Mouse (Mus musculus) R1 (cell line): ENCODE measurements around the gene Olfr702.
A peak's percentile ranks its signal among the peaks of the same experiment; 100 is the strongest.

Experiments used
- DNase-seq: peaks from one replicate; pipeline ENCODE4 v3.0.0-alpha.2; 2018; ENCODE audit warnings: low read depth, low spot score

Gene Olfr702

GRCm38 (mm10) chr7:106833793-106834192 is at the start of gene Olfr702:
Olfr702 (minus strand) TSS chr7:106833893.
- DNase-seq, result no peak

- no peak for DNase-seq
Measured at GRCm38 (mm10) chr7:106876791-106877190, 43.1 kb upstream of the Olfr702 start, which contains the start of gene Olfr705. Olfr705 (minus strand) TSS chr7:106876891.

DNA sequence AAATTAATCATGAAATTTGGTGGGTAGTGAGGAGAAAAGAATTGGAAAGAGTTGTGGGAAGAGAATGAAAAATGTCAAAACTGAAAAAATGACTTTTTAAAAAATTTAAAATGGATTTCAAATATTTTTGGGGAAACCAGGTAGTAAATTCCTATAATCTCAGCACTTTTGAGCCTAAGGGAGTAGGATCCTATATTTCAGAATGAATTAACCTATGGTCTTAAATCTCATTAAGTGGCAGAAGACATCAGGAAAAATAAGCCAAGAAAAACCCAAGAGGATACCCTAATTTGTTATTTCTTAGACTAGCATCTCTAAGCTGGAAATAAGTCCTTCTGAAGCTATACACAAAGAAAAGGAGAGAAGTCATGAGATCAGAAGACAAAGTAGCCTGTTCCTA is 29.2 kb upstream of the Olfr702 start, which contains the start of gene Olfr704:
Olfr704 (plus strand) TSS at position 301 of the 400 bp plus-strand sequence.
- no peak for DNase-seq

DNA sequence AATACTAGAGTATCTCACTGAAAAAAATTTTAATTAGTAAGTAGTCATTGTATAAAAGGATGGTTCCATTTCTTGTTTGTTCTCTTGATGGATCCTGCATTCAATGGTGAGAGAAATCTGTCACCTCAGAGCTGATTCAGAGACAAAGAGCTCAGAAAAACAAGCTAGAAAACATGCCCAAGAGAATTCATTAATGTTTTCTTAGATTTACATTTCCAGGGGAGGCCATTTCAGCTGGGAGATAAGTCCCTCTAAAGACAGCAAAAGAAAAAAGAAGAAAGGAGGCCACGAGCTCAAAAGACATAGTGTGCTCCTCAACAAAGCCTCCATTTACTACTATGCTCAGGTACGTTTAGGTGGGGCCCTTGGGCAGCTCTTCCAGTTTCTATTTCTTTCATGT is 9.4 kb upstream of the Olfr702 start, which contains the start of gene Olfr703:
Olfr703 (plus strand) TSS at position 301 of the 400 bp plus-strand sequence.
- no peak for DNase-seq

GRCm38 (mm10) chr7:106818414-106818813 is 15.3 kb downstream of the Olfr702 start:
- no peak for DNase-seq

DNA sequence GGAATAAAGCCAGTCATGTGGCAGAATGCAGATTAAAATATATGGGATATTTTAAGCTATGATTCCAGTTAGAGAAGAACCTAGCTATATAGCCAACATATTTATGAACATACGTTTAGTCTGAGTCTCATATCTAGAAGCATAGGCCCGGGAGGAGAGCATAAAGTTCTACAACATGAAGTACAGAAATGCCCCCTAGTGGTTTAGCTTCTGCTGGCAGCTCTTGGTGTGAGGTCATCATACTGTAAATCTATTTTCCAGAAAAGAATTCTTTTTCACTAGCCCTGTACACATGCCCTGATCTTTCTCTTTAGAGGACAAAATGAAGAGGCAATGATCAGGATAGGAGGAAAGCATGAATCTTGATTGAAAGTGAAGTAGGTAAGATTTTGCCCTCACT is 17.9 kb downstream of the Olfr702 start:
- peak; percentile 33 for DNase-seq

GRCm38 (mm10) chr7:106813829-106814228 is 19.9 kb downstream of the Olfr702 start, which contains the start of gene Olfr701:
Olfr701 (plus strand) TSS chr7:106814129.
- no peak for DNase-seq

- no peak for DNase-seq
Measured at GRCm38 (mm10) chr7:106808734-106809133, 25.0 kb downstream of the Olfr702 start, which contains the start of gene Olfr700. Olfr700 (minus strand) TSS chr7:106808834.

DNA sequence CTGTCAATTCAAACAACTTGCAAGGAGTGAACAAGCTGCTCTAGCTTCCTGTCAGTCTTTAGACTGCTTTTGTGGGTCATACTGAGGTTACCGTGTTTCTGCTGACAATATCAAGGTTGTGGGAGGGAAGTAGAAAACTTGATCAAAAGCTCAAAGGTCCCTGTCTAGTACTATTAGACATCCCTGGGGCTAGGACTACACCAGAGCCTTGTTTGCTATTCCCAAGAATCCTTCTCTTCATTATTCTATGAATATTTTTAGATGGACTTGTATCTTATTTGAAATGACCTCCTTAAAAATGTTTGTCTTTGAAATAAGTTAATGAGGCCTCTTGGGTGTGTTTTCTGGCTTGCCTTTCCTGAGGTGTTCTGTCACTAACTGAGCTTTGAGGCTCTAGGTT is 40.6 kb downstream of the Olfr702 start, which contains the start of gene Olfr699:
Olfr699 (minus strand) TSS at position 101 of the 400 bp plus-strand sequence.
- DNase-seq, result no peak

DNA sequence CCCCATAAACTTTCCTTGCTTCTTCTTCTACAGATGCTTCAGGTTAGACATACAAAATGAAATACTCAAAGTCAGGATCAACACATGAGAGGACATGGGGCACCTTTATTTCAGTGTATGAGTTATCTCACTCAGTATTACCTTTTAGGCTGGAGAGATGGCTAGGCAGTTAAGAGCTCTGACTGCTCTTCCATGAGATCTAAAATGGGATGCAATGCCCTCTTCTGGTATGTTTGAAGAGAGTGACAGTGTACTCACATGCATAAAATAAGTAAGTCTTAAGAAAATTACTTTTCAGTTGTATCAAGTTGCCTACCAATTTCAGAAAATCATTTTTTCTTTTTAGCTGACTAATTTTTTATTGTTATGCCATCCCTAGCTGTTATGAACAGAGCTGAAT is 45.4 kb downstream of the Olfr702 start:
- DNase-seq, result no peak
